Mouse (Mus musculus): ENCODE data around the gene Olfr90. TPM values are rescaled to one million over a fixed set of nuclear protein-coding genes. Genes with fewer than 3 reads are reported as not detected.

Olfr90 gene
- polyA plus RNA-seq, 1 experiment = not detected

- DNase-seq = no peak
- WGBS = 66% methylated on average over 5 of the region's 5 CpGs
- TF ChIP-seq POLR2A (IDR thresholded peaks at IDR 0.05; ENCODE audit: low read depth, low read length) (no peak), CTCF (conservative IDR thresholded peaks at IDR 0.05; ENCODE audit: insufficient read depth, insufficient read length, low read depth, low read length) (no peak)
Observed at GRCm38 (mm10) chr17:37084632-37085031, 3.7 kb downstream of the Olfr90 start.

GRCm38 (mm10) chr17:37083327-37083726 lies 5.0 kb downstream of the Olfr90 start:
- TF ChIP-seq POLR2A (IDR thresholded peaks at IDR 0.05; ENCODE audit: low read depth, low read length) = no peak
- TF ChIP-seq CTCF (conservative IDR thresholded peaks at IDR 0.05; ENCODE audit: insufficient read depth, insufficient read length, low read depth, low read length) = peak; percentile 82
- 3% methylated on average over 8 of the region's 8 CpGs for WGBS
- peak; percentile 51 for DNase-seq
- Histone ChIP-seq H3K4me1 (ENCODE audit: control insufficient read depth, insufficient read depth, low read length) (0 out of 2 replicates have a peak, but pooled peaks cover 2% of the 10 kb centered on the region), H3K27me3 (replicated peaks; ENCODE audit: control insufficient read depth, insufficient read depth, low read length) (no peaks in the 10 kb centered on the region), H3K4me3 (ENCODE audit: insufficient read depth, low read depth, low read length) (no peak overlapping the region), H3K36me3 (ENCODE audit: control insufficient read depth, insufficient read depth, low read length) (no peaks in the 10 kb centered on the region), H3K27ac (ENCODE audit: insufficient read depth, low read depth, low read length) (no peak overlapping the region)

More at GRCm38 (mm10) chr17:37084632-37085031, 3.7 kb downstream of the Olfr90 start:
- H3K4me1 ChIP-seq (ENCODE audit: control insufficient read depth, insufficient read depth, low read length) = 0 out of 2 replicates have a peak, but pooled peaks cover 2% of the 10 kb centered on the region
- no peak overlapping the region for H3K27ac ChIP-seq (ENCODE audit: insufficient read depth, low read depth, low read length)
- H3K36me3 ChIP-seq (ENCODE audit: control insufficient read depth, insufficient read depth, low read length) = no peaks in the 10 kb centered on the region
- no peaks in the 10 kb centered on the region for H3K27me3 ChIP-seq (replicated peaks; ENCODE audit: control insufficient read depth, insufficient read depth, low read length)
- no peak overlapping the region for H3K4me3 ChIP-seq (ENCODE audit: insufficient read depth, low read depth, low read length)

- H3K4me1 ChIP-seq (ENCODE audit: control insufficient read depth, insufficient read depth, low read length) = 0 out of 2 replicates have a peak, but pooled peaks cover 2% of the 10 kb centered on the region
- no peak overlapping the region for H3K4me3 ChIP-seq (ENCODE audit: insufficient read depth, low read depth, low read length)
- WGBS = 90% methylated on average over 4 of the region's 4 CpGs
- no peak overlapping the region for H3K27ac ChIP-seq (ENCODE audit: insufficient read depth, low read depth, low read length)
- no peaks in the 10 kb centered on the region for H3K27me3 ChIP-seq (replicated peaks; ENCODE audit: control insufficient read depth, insufficient read depth, low read length)
- TF ChIP-seq POLR2A (IDR thresholded peaks at IDR 0.05; ENCODE audit: low read depth, low read length) (no peak), CTCF (conservative IDR thresholded peaks at IDR 0.05; ENCODE audit: insufficient read depth, insufficient read length, low read depth, low read length) (no peak)
- no peak for DNase-seq
- no peaks in the 10 kb centered on the region for H3K36me3 ChIP-seq (ENCODE audit: control insufficient read depth, insufficient read depth, low read length)
Observed at GRCm38 (mm10) chr17:37081659-37082058, 6.6 kb downstream of the Olfr90 start.

GRCm38 (mm10) chr17:37080119-37080518 lies 8.2 kb downstream of the Olfr90 start:
- 11% methylated on average over 5 of the region's 5 CpGs for WGBS
- Histone ChIP-seq H3K4me1 (ENCODE audit: control insufficient read depth, insufficient read depth, low read length) (0 out of 2 replicates have a peak, but pooled peaks cover 2% of the 10 kb centered on the region), H3K27me3 (replicated peaks; ENCODE audit: control insufficient read depth, insufficient read depth, low read length) (no peaks in the 10 kb centered on the region), H3K4me3 (ENCODE audit: insufficient read depth, low read depth, low read length) (no peak overlapping the region), H3K36me3 (ENCODE audit: control insufficient read depth, insufficient read depth, low read length) (no peaks in the 10 kb centered on the region; the same call in 1 of the 2 replicates), H3K27ac (ENCODE audit: insufficient read depth, low read depth, low read length) (0 out of 2 replicates have a peak overlapping the region, but pooled peaks have one; percentile 34)
- peak; percentile 67 for DNase-seq
- TF ChIP-seq POLR2A (IDR thresholded peaks at IDR 0.05; ENCODE audit: low read depth, low read length) (no peak), CTCF (conservative IDR thresholded peaks at IDR 0.05; ENCODE audit: insufficient read depth, insufficient read length, low read depth, low read length) (no peak)

GRCm38 (mm10) chr17:37078990-37079389 lies 9.3 kb downstream of the Olfr90 start:
- H3K27me3 ChIP-seq (replicated peaks; ENCODE audit: control insufficient read depth, insufficient read depth, low read length) = no peaks in the 10 kb centered on the region
- WGBS = 61% methylated on average over 2 of the region's 2 CpGs
- H3K36me3 ChIP-seq (ENCODE audit: control insufficient read depth, insufficient read depth, low read length) = no peaks in the 10 kb centered on the region; the same call in none of the 2 replicates
- no peak overlapping the region for H3K4me3 ChIP-seq (ENCODE audit: insufficient read depth, low read depth, low read length)
- no peak for TF ChIP-seq POLR2A (IDR thresholded peaks at IDR 0.05; ENCODE audit: low read depth, low read length)
- no peak for TF ChIP-seq CTCF (conservative IDR thresholded peaks at IDR 0.05; ENCODE audit: insufficient read depth, insufficient read length, low read depth, low read length)
- H3K4me1 ChIP-seq (ENCODE audit: control insufficient read depth, insufficient read depth, low read length) = 0 out of 2 replicates have a peak, but pooled peaks cover 2% of the 10 kb centered on the region
- H3K27ac ChIP-seq (ENCODE audit: insufficient read depth, low read depth, low read length) = no peak overlapping the region
- no peak for DNase-seq

- Histone ChIP-seq H3K27ac (ENCODE audit: insufficient read depth, low read depth, low read length) (no peak overlapping the region), H3K36me3 (ENCODE audit: control insufficient read depth, insufficient read depth, low read length) (no peaks in the 10 kb centered on the region; the same call in none of the 2 replicates), H3K4me1 (ENCODE audit: control insufficient read depth, insufficient read depth, low read length) (0 out of 2 replicates have a peak, but pooled peaks cover 2% of the 10 kb centered on the region), H3K27me3 (replicated peaks; ENCODE audit: control insufficient read depth, insufficient read depth, low read length) (no peaks in the 10 kb centered on the region), H3K4me3 (ENCODE audit: insufficient read depth, low read depth, low read length) (no peak overlapping the region)
- 65% methylated on average over 1 of the region's 1 CpGs for WGBS
- DNase-seq = no peak
- TF ChIP-seq POLR2A (IDR thresholded peaks at IDR 0.05; ENCODE audit: low read depth, low read length) = no peak
Observed at GRCm38 (mm10) chr17:37078193-37078592, 10.1 kb downstream of the Olfr90 start.

DNA sequence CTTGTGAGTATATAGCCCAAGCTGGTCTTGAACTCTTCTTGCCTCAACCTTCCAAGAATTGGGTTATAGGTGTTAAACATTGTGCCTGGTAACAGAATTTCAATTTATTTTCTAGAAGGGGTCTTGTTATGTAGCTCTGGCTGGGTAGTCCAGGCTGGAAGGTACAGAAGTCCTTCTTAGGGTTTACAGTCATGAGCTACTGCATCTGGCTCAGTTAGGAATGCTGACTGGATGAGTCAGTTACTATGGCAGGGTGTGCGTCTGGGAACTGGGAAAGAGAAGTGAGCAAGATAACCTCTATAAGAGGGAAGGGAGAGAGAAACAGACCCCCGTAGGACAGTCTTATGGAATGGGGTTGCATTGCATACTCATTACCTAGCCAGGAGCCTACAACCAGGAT lies 12.5 kb downstream of the Olfr90 start:
- TF ChIP-seq CTCF (conservative IDR thresholded peaks at IDR 0.05; ENCODE audit: insufficient read depth, insufficient read length, low read depth, low read length) = no peak
- TF ChIP-seq POLR2A (IDR thresholded peaks at IDR 0.05; ENCODE audit: low read depth, low read length) = no peak
- DNase-seq = no peak

More for the DNA sequence above, 12.5 kb downstream of the Olfr90 start:
- H3K27me3 ChIP-seq (replicated peaks; ENCODE audit: control insufficient read depth, insufficient read depth, low read length) = no peaks in the 10 kb centered on the region
- 94% methylated on average over 2 of the region's 2 CpGs for WGBS
- H3K4me1 ChIP-seq (ENCODE audit: control insufficient read depth, insufficient read depth, low read length) = 0 out of 2 replicates have a peak, but pooled peaks cover 2% of the 10 kb centered on the region
- H3K27ac ChIP-seq (ENCODE audit: insufficient read depth, low read depth, low read length) = no peak overlapping the region
- no peaks in the 10 kb centered on the region; the same call in none of the 2 replicates for H3K36me3 ChIP-seq (ENCODE audit: control insufficient read depth, insufficient read depth, low read length)
- no peak overlapping the region for H3K4me3 ChIP-seq (ENCODE audit: insufficient read depth, low read depth, low read length)
